Mouse (Mus musculus) spleen, adult 10 weeks (tissue): ENCODE results near the gene Gm43191. TPM values are rescaled to one million over a fixed set of nuclear protein-coding genes. Genes with fewer than 3 reads are reported as not detected.

Experiments used
- polyA plus RNA-seq: library from polyadenylated mRNA; stranded (reverse); fragments of 350-450 nt; fragmentation: Illumina TruSeq; extraction: RNeasy Lipid Tissue Mini Kit (QIAGEN cat#74804); gene quantifications from one replicate; pipeline ENCODE4 v1.2.3, GENCODE M21; 2015; ENCODE audit warnings: low replicate concordance; ENCODE audit not compliant: insufficient read depth

The Gm43191 gene
- not detected for polyA plus RNA-seq

GRCm38 (mm10) chr3:116681160-116681559 is at the start of gene Gm43191:
Gene Gm43191 (minus strand): TSS chr3:116681260.

GRCm38 (mm10) chr3:116712436-116712881 is 31.4 kb upstream of the Gm43191 start, which contains the start of gene Slc35a3:
Gene Slc35a3 (minus strand): TSS chr3:116712831.

GRCm38 (mm10) chr3:116662463-116662863 is 18.6 kb downstream of the Gm43191 start, which contains the start of gene Mfsd14a:
Gene Mfsd14a (minus strand): TSS chr3:116662677.

GRCm38 (mm10) chr3:116614295-116614892 is 66.7 kb downstream of the Gm43191 start, which contains the start of gene Trmt13:
Gene Trmt13 (minus strand): TSS chr3:116614587.

GRCm38 (mm10) chr3:116594728-116595602 is 86.1 kb downstream of the Gm43191 start, which contains the start of gene Sass6:
Gene Sass6 (plus strand): TSS chr3:116594982.

Other genes starting within 250 kb of the Gm43191 start
- 29.3 TPM for gene Rtca, start 173.1 kb downstream of the Gm43191 start, polyA plus RNA-seq
- gene Dbt, start 168.2 kb downstream of the Gm43191 start, polyA plus RNA-seq: 22.3 TPM
- 0.47 TPM for gene Lrrc39, start 118.3 kb downstream of the Gm43191 start, polyA plus RNA-seq
- gene Sass6, start 86.3 kb downstream of the Gm43191 start, polyA plus RNA-seq: 16.3 TPM
- gene Trmt13, start 66.7 kb downstream of the Gm43191 start, polyA plus RNA-seq: 48.9 TPM
- gene Mfsd14a, start 18.6 kb downstream of the Gm43191 start, polyA plus RNA-seq: 82.0 TPM
- 45.2 TPM for gene Slc35a3, start 31.6 kb upstream of the Gm43191 start, polyA plus RNA-seq
- 11.2 TPM for gene Agl, start 126.9 kb upstream of the Gm43191 start, polyA plus RNA-seq
- gene Frrs1, start 178.2 kb upstream of the Gm43191 start, polyA plus RNA-seq: 6.7 TPM